Mouse (Mus musculus) spleen, adult 2 months (tissue): ENCODE results near the gene Cd59a. TPM values are rescaled to one million over a fixed set of nuclear protein-coding genes. Genes with fewer than 3 reads are reported as not detected.
"Not testable (repeated sequence)": the region's sequence is repeated elsewhere in the genome, so short reads cannot be mapped to it uniquely, and the experiment has no call there.

Experiments used
- DNase-seq, 2 experiments: peaks; one replicate each; pipeline versions ENCODE4 v3.0.0 to v3.0.0-alpha.2; 2012 to 2021; ENCODE audit warnings: low spot score in 2 of 2, low read depth in 1 of 2
- H3K27ac ChIP-seq: fragments of 200-500 bp; 2 replicates; pipeline ENCODE4 v1.5.1; 2012; ENCODE audit warnings: low read length, inconsistent platforms; ENCODE audit not compliant: insufficient read depth
- H3K27me3 ChIP-seq: fragments of 200-500 bp; 2 replicates; pipeline ENCODE4 v1.6.1; 2012; ENCODE audit warnings: mild to moderate bottlenecking, moderate library complexity, low read length, inconsistent platforms; ENCODE audit not compliant: control insufficient read depth, insufficient read depth
- H3K36me3 ChIP-seq: fragments of 200-500 bp; 2 replicates; pipeline ENCODE4 v1.6.1; 2012; ENCODE audit warnings: mild to moderate bottlenecking, low read length, inconsistent platforms; ENCODE audit not compliant: control insufficient read depth, insufficient read depth
- H3K4me1 ChIP-seq: fragments of 200-500 bp; 2 replicates; pipeline ENCODE4 v1.6.1; 2011; ENCODE audit warnings: inconsistent platforms; ENCODE audit not compliant: control insufficient read depth, insufficient read depth, insufficient read length
- H3K4me3 ChIP-seq: fragments of 200-500 bp; 2 replicates; pipeline ENCODE4 v1.5.1; 2011; ENCODE audit warnings: mild to moderate bottlenecking, inconsistent platforms; ENCODE audit not compliant: insufficient read depth, insufficient read length; ENCODE audit errors: extremely low read depth
- CTCF ChIP-seq: fragments of 200-500 bp; IDR thresholded peaks from 2 replicates; pipeline ENCODE4 v1.5.1; 2011; ENCODE audit warnings: mild to moderate bottlenecking, inconsistent platforms; ENCODE audit not compliant: insufficient read depth, insufficient read length, insufficient replicate concordance; ENCODE audit errors: extremely low read depth
- POLR2A ChIP-seq: fragments of 200-500 bp; IDR thresholded peaks from 2 replicates; pipeline ENCODE4 v1.6.1; 2011; ENCODE audit warnings: low read depth, low read length, inconsistent platforms
- WGBS: fragments of 180-500 bp; shearing (Covaris S2); methylation state at CpG from one replicate; pipeline ENCODE4 v1.1.7; 2018; 5-methylcytosine and 5-hydroxymethylcytosine counted together
- polyA plus RNA-seq: library from polyadenylated mRNA; depleted of rRNA; stranded (reverse); fragments of >200 nt; gene quantifications from 2 replicates; pipeline ENCODE4 v1.2.3, GENCODE M21; 2012

Gene Cd59a
- polyA plus RNA-seq, 1 experiment = 2.5 TPM

DNA sequence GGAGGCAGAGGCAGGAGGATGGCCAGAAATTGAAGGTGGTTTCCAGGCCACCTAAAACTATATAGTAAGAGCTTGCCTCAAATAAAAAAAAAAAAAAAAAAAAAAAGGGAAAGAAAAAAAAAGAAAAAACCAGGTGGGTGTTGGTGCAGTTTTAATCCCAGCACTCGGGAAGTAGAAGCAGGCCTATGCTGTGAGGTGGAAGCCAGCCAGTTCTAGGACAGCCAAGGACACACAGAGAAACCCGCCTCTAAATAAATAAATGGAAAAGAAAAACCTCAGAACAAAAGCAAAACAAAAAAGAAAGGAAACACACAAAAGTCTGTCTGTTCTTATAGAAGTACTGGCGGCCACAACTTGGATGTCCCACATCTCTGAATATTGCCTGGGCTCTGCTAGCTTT lies 19.3 kb downstream of the Cd59a start:
- H3K27me3 ChIP-seq = 0 out of 2 replicates have a peak, but pooled peaks cover 1% of the 10 kb centered on the region
- H3K36me3 ChIP-seq = no peaks in the 10 kb centered on the region
- 89% methylated on average over 3 of the region's 3 CpGs for WGBS
- H3K4me1 ChIP-seq = no peaks in the 10 kb centered on the region
- TF ChIP-seq CTCF = no peak
- no peak for TF ChIP-seq POLR2A
- H3K4me3 ChIP-seq = no peak overlapping the region
- H3K27ac ChIP-seq = no peak overlapping the region
- no peak for DNase-seq

DNA sequence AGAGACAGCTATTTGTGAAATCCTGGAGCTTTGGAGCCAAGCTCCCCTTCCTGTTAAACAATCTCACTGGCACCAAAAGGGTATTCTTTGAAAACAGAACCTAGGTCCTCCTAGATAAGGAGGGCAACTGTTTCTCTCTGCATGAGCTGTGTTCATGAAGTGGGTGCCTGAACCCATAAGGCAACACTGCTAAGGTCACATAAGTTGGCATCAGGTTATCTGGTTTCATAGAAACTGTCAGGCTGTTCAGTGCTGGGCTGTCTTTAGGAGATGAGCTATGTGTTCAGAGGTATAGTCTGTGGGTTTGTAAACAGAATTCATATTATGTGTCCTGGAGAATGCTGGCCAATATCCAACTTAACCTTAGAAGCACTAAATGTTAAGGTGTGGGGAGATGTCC lies 21.6 kb downstream of the Cd59a start:
- not testable (repeated sequence) for H3K4me1 ChIP-seq, H3K27ac ChIP-seq, H3K36me3 ChIP-seq, H3K27me3 ChIP-seq, DNase-seq, H3K4me3 ChIP-seq

- WGBS = 88% methylated on average over 1 of the region's 1 CpGs
- H3K4me3 ChIP-seq = no peak overlapping the region
- TF ChIP-seq CTCF = no peak
- no peak for TF ChIP-seq POLR2A
- no peaks in the 10 kb centered on the region for H3K36me3 ChIP-seq
- H3K27me3 ChIP-seq = peaks cover 9% of the 10 kb centered on the region
- no peak for DNase-seq
- H3K4me1 ChIP-seq = peaks cover 4% of the 10 kb centered on the region; the same call in 1 of the 2 replicates
- no peak overlapping the region for H3K27ac ChIP-seq
Measured at GRCm38 (mm10) chr2:104119097-104119496, 23.5 kb downstream of the Cd59a start.

- no peak for DNase-seq
- no peak overlapping the region for H3K4me3 ChIP-seq
- TF ChIP-seq CTCF (no peak), POLR2A (no peak)
- peaks cover 9% of the 10 kb centered on the region for H3K27me3 ChIP-seq
- H3K4me1 ChIP-seq = peaks cover 4% of the 10 kb centered on the region; the same call in 1 of the 2 replicates
- H3K36me3 ChIP-seq = no peaks in the 10 kb centered on the region
- 94% methylated on average over 6 of the region's 6 CpGs for WGBS
- no peak overlapping the region for H3K27ac ChIP-seq
Measured at GRCm38 (mm10) chr2:104120312-104120711, 24.7 kb downstream of the Cd59a start.

DNA sequence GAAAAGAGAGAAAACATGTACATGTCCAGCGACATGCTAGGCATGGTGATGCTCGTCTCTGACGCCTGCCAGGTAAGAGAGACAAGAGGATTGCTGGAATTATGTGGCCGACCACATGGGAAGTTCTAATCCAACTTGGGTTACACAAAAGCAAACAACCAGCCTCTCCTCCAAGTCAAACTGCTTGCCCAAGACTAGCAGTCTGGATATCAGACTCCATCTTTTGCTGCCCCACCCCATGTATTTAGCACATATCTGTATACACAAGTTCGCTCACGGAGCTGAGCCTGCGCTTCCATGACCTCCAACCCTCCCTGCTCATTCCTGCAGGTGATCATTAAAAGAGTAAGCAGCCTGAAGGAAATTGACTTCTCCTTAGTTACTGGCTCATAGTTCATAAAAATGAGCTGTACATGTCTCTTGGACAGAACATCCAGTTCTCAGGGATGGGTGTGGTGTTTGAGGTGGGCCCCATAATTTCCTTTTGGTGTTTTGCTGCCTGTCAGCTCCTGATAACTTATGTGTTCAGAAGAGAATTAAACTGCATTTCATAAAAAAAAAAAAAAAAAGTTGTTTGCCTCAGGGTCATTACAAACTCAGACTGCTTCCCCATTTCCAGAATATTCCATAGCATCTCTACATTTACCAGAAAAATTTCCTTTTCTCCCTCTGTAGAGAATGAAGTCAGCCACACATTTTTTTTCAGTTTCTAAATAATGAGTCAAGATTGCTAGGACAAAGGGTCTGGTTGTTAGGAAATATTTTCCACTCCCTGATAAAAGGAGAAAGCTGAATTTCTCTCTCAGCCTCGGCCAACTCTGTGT lies 26.3 kb downstream of the Cd59a start:
- TF ChIP-seq CTCF (no peak), POLR2A (no peak)
- H3K27ac ChIP-seq = peak overlapping the region; percentile 38; the same call in 1 of the 2 replicates
- H3K36me3 ChIP-seq = no peaks in the 10 kb centered on the region
- H3K4me1 ChIP-seq = peaks cover 4% of the 10 kb centered on the region; the same call in 1 of the 2 replicates
- peaks cover 9% of the 10 kb centered on the region for H3K27me3 ChIP-seq
- WGBS = 78% methylated on average over 8 of the region's 8 CpGs
- H3K4me3 ChIP-seq = peak overlapping the region; percentile 66; the same call in 1 of the 2 replicates
- DNase-seq = no peak

DNA sequence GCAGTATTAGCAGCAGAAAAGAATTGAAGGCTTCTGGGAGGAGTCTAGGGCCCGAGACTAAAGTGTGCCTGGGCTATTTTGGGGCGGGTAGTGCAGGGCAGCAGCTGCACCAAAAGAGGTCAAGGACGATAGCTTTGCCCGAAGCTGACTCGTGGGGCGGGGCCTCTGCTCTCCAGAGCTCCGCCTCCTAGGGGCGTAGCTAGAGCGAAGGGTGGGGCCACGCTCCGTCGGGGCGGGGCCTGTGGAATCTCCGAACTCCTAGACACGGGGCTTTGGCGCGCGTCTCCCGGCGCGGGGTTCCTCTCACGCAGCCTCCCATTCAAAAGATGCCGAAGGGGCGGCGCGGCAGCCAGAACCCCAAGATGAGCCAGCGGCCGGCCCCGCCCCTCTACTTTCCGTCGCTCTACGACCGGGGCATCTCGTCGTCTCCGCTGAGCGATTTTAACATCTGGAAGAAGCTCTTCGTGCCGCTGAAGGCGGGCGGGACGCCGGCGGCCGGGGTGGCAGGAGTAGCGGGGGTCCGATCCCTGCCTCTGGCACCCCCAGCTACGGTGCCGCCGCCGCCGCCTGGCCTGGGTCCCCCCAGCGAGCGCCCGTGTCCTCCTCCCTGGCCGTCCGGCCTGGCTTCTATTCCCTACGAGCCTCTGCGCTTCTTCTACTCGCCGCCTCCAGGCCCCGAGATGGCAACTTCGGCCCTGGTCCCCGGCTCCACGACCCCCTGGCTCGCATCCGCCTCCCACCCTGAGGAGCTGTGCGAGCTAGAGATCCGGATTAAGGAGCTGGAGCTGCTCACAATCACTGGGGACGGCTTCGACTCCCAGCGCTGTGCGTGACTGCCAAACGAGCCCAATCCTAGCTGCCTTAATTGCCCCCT lies 27.1 kb downstream of the Cd59a start, which contains the start of gene A930018P22Rik:
Gene A930018P22Rik, plus strand, starts transcription at position 265 of the 874 bp plus-strand sequence.
- peak; percentile 25 to 69 for DNase-seq
- Histone ChIP-seq H3K4me3 (peak within 1 kb of the TSS; percentile 66), H3K4me1 (peaks cover 4% of the 10 kb centered on the region; the same call in 1 of the 2 replicates), H3K27me3 (peaks cover 9% of the 10 kb centered on the region), H3K36me3 (no peaks in the 10 kb centered on the region), H3K27ac (peak within 1 kb of the TSS; percentile 38; the same call in 1 of the 2 replicates)
- no peak for TF ChIP-seq CTCF
- no peak for TF ChIP-seq POLR2A
- 1% methylated on average over 74 of the region's 74 CpGs for WGBS
